Mouse (Mus musculus) hindbrain, embryonic 16.5 days (tissue): ENCODE data around the gene Fras1. TPM values are rescaled to one million over a fixed set of nuclear protein-coding genes. Genes with fewer than 3 reads are reported as not detected.

Experiments used
- ATAC-seq: fragments of 200-750 bp; cut with Nextera tagmentation; 2 replicates; pipeline ENCODE4 v1.8.0; 2017; ENCODE audit warnings: moderate TSS enrichment, moderate library complexity
- H3K27ac ChIP-seq: fragments of 300-500 bp; sonication (generic); 2 replicates; pipeline ENCODE4 v1.5.1; 2014; ENCODE audit warnings: low read depth, mild to moderate bottlenecking, control low read depth, low read length, moderate library complexity
- H3K27me3 ChIP-seq: fragments of 300-500 bp; sonication (generic); replicated peaks from 2 replicates; pipeline ENCODE4 v1.6.1; 2014; ENCODE audit warnings: low read length; ENCODE audit not compliant: control insufficient read depth, insufficient read depth
- H3K36me3 ChIP-seq: fragments of 300-500 bp; sonication (generic); 2 replicates; pipeline ENCODE4 v1.6.1; 2014; ENCODE audit warnings: mild to moderate bottlenecking, low read length, moderate library complexity, mixed read lengths; ENCODE audit not compliant: control insufficient read depth, insufficient read depth
- H3K4me1 ChIP-seq: fragments of 300-500 bp; sonication (generic); 2 replicates; pipeline ENCODE4 v1.6.1; 2014; ENCODE audit warnings: low read depth, low read length; ENCODE audit not compliant: control insufficient read depth, insufficient read depth
- H3K4me2 ChIP-seq: fragments of 300-500 bp; sonication (generic); 2 replicates; pipeline ENCODE4 v1.6.1; 2014; ENCODE audit warnings: mild to moderate bottlenecking, low read length, control low read depth, moderate library complexity
- H3K4me3 ChIP-seq: fragments of 300-500 bp; sonication (generic); 2 replicates; pipeline ENCODE4 v1.5.1; 2014; ENCODE audit warnings: mild to moderate bottlenecking, low read length, control low read depth, moderate library complexity
- H3K9ac ChIP-seq: fragments of 300-500 bp; sonication (generic); 2 replicates; pipeline ENCODE4 v1.6.1; 2014; ENCODE audit warnings: low read depth, mild to moderate bottlenecking, control low read depth, low read length, moderate library complexity
- H3K9me3 ChIP-seq: fragments of 300-500 bp; sonication (generic); 2 replicates; pipeline ENCODE4 v1.6.1; 2014; ENCODE audit warnings: mild to moderate bottlenecking, low read length, moderate library complexity; ENCODE audit not compliant: control insufficient read depth
- WGBS: fragments of 180-500 bp; shearing (Covaris S2); extraction: QIAGEN DNeasy Blood & Tissue Kit; methylation state at CpG from one replicate; pipeline ENCODE4 v1.1.7; 2014; 5-methylcytosine and 5-hydroxymethylcytosine counted together
- polyA plus RNA-seq: library from polyadenylated mRNA; unstranded; fragments of >200 nt; fragmentation: Nextera tagmentation; extraction: Ambion mirVana; gene quantifications from 2 replicates; pipeline ENCODE4 v1.2.1, GENCODE M21; 2015

Fras1 gene
- polyA plus RNA-seq, 1 experiment from 2014 or later: 6.4 TPM

DNA sequence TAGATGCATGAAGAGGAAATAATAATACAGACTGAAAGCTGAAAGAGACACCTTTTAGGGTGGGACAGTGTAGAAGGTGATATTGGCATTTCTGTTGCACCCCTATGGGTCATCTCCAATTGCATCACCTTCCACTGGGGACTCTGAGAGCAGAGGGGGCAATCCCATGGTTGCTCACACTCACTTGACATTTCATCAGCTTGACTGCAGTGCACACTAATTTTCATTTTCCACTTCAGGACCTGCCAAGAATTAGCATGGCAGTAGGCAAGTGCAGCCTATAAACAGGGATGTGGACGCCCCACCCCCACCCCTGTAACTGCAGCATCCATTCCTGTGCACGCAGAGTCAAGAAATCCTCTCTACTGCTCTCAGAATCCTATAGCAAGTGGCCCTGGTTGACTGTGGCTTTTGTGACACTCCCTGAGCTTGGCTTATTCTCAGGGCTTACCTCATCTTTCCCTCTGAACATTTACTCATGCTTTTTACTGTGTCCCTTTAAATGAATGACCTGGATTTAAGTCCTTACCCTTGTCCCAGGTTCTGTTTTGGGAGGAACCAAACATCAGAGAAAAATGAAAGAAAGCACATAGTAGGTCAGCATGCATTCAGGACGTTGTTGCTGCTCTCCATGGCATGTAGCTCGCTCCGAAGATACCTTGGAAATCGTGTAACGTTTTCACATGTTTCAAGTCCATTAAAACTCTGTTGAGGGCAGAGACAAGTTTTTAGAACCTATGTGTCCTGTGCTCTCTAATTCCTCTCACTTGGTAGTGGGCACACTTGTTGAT is 120.9 kb downstream of the Fras1 start:
- Histone ChIP-seq H3K27ac (no peak overlapping the region), H3K4me3 (no peak overlapping the region), H3K9ac (no peak overlapping the region), H3K4me2 (no peak overlapping the region), H3K9me3 (no peaks in the 10 kb centered on the region), H3K27me3 (no peaks in the 10 kb centered on the region), H3K4me1 (no peaks in the 10 kb centered on the region), H3K36me3 (no peaks in the 10 kb centered on the region)
- WGBS: 94% methylated on average over 7 of the region's 7 CpGs
- no peak for ATAC-seq

DNA sequence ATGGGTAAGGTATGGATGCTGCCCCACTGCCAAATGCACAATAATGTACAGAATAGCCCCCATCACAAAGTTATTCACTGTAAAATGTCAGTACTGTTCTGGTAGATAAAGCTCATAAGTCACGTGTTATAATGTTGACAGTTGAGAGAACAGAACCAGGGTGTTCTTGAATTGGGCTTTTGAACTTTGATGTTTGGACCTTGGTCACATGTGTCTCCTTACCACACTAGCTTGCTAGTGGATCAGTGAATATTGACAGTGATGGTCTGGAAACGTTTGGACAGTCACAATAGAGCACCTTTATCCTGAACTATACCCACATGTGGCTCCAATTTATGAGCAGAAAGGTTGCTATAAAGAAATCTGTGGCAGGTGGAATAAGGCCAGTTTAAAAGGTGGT is 124.3 kb downstream of the Fras1 start:
- Histone ChIP-seq H3K4me2 (no peak overlapping the region), H3K4me3 (no peak overlapping the region), H3K4me1 (no peaks in the 10 kb centered on the region), H3K27ac (no peak overlapping the region), H3K36me3 (no peaks in the 10 kb centered on the region), H3K27me3 (no peaks in the 10 kb centered on the region), H3K9me3 (no peaks in the 10 kb centered on the region), H3K9ac (no peak overlapping the region)
- ATAC-seq: no peak
- WGBS: 72% methylated on average over 2 of the region's 2 CpGs

DNA sequence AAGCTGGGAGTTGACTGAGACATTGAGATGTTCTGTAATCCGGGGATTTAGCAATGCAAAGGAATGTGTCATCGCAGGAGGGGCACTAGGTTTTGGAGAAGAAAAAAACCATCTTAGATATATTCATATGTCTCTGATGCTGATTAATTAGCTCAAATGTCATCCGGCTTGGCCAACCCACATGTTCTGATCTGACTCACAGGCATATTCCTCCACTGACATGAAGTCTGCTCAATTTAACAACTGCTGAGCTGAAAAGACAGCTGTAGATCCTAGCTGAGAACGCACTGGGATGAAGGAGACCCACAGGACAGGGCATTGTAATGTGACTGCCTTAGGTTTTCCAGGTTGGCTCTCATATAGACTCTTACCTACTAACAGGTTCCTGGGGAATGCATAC is 128.0 kb downstream of the Fras1 start:
- Histone ChIP-seq H3K9me3 (no peaks in the 10 kb centered on the region), H3K27ac (no peak overlapping the region), H3K4me2 (no peak overlapping the region), H3K4me3 (no peak overlapping the region), H3K27me3 (no peaks in the 10 kb centered on the region), H3K36me3 (no peaks in the 10 kb centered on the region), H3K4me1 (no peaks in the 10 kb centered on the region), H3K9ac (no peak overlapping the region)
- ATAC-seq: no peak
- 79% methylated on average over 4 of the region's 4 CpGs for WGBS

DNA sequence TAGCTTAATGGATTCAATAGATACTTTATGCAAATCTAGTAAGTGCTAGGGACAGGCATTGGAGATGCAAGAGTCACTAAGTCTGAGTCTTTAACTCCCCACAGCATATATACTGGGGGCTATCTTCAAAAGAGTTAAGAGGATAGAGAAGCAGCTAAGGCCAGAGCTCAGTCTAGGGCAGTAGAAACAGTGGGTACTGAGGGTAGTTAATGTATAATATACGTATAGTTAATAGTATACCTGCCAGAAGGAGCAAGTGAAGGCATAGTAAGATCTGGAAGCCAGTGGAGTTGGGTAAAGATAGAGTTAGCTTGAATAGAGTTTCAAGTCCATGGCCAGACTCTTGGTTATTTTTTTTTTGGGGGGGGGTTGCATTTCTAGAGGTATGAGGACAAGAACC is 128.6 kb downstream of the Fras1 start:
- Histone ChIP-seq H3K4me3 (no peak overlapping the region), H3K4me2 (no peak overlapping the region), H3K4me1 (no peaks in the 10 kb centered on the region), H3K9me3 (no peaks in the 10 kb centered on the region), H3K9ac (no peak overlapping the region), H3K27ac (no peak overlapping the region), H3K27me3 (no peaks in the 10 kb centered on the region), H3K36me3 (no peaks in the 10 kb centered on the region)
- ATAC-seq: no peak
- WGBS: 93% methylated on average over 1 of the region's 1 CpGs

DNA sequence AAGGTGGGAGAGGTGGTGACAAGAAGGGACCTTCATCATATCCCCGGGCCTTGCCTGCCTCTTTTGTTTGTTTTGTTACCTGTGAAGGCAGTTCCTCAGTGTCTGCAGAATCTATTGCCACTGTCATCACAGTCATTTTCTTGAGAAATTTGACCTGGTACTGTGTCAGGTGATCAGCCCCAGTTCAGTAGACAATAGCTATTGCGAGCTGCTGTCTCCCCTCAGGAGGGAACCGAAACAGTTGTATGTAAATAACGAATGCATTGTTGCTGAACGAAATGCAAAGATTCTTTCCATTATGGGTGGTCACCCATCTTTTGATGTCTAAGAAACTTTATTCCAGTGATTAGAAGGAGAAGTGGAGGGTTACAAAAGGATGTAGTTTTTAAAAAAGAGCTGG is 137.2 kb downstream of the Fras1 start:
- Histone ChIP-seq H3K9me3 (no peaks in the 10 kb centered on the region), H3K4me1 (no peaks in the 10 kb centered on the region), H3K27me3 (no peaks in the 10 kb centered on the region), H3K4me2 (no peak overlapping the region), H3K4me3 (no peak overlapping the region), H3K36me3 (no peaks in the 10 kb centered on the region), H3K27ac (no peak overlapping the region), H3K9ac (no peak overlapping the region)
- 85% methylated on average over 5 of the region's 5 CpGs for WGBS
- ATAC-seq: no peak

DNA sequence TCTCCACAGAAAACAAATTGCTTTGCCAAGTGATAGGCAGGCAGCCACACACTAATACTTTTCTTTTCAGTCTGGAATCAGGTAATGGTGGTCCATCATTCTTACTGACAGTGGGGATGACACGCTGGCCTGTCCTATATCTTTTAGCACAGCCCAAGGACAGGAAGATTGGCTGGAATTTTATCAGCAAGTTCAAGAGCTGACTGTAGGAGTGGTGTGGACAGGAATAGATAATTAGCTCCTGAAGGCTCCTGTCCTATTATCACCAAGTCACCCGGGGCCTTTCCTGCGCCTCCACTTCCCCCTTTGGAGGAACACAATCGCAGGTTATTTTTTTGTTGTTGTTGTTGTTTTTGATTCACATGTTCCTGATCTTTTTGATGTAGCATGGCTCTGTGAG is 139.6 kb downstream of the Fras1 start:
- Histone ChIP-seq H3K27ac (no peak overlapping the region), H3K36me3 (no peaks in the 10 kb centered on the region)
- WGBS: 84% methylated on average over 4 of the region's 4 CpGs

DNA sequence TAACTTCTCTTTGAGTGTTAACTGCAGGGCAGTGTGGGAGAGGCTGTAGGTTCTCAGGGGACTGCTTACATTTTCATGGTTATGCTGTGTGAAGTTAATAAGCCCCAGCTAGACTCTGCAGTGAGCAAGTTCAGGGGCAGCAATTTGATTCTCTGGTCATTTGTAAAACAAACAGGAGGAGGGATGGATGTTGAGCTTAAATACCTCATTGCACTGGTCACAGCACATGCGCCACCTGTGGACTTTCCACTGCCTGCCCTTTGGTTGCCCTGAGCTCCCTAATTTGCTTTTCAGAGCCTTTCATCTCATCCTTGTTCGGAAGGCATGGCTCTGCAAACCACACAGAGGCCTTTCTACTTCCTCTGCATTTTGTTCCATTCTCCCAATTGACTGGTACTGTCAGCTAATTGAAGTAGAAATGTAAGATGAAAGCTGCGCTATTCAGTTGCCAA is 142.1 kb downstream of the Fras1 start:
- H3K36me3 ChIP-seq: no peaks in the 10 kb centered on the region
- H3K9me3 ChIP-seq: no peaks in the 10 kb centered on the region
- no peaks in the 10 kb centered on the region for H3K27me3 ChIP-seq
- ATAC-seq: peak; percentile 24; the same call in 1 of the 2 replicates
- H3K4me2 ChIP-seq: no peak overlapping the region
- 67% methylated on average over 3 of the region's 3 CpGs for WGBS
- no peak overlapping the region for H3K9ac ChIP-seq
- no peak overlapping the region for H3K27ac ChIP-seq
- no peak overlapping the region for H3K4me3 ChIP-seq
- no peaks in the 10 kb centered on the region for H3K4me1 ChIP-seq

More for the DNA sequence above, 139.6 kb downstream of the Fras1 start:
- H3K27me3 ChIP-seq: no peaks in the 10 kb centered on the region
- H3K9me3 ChIP-seq: no peaks in the 10 kb centered on the region
- no peak for ATAC-seq
- H3K4me1 ChIP-seq: no peaks in the 10 kb centered on the region
- no peak overlapping the region for H3K9ac ChIP-seq
- no peak overlapping the region for H3K4me2 ChIP-seq
- no peak overlapping the region for H3K4me3 ChIP-seq

DNA sequence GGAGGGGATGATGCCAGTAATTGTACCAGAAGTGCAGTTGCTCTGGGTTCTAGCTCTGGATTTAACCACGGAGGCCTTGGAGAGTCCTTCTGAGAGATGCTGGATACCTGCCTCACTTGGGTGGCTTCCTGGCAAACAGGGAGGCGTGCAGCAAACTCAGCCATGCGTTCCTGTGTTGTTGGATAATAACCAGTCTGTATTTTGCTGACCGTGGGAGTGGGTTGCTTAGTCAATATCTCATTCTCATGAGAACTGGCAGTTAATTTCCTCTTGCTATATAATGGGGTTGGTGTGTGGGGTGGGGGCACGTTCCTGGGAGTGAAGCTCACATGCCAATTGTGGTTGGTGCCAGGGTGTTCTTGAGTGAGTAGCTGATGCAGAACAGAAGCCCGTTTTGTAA is 142.6 kb downstream of the Fras1 start:
- H3K36me3 ChIP-seq: no peaks in the 10 kb centered on the region
- no peaks in the 10 kb centered on the region for H3K9me3 ChIP-seq
- no peak overlapping the region for H3K4me2 ChIP-seq
- no peak overlapping the region for H3K9ac ChIP-seq
- ATAC-seq: no peak
- no peak overlapping the region for H3K4me3 ChIP-seq
- no peaks in the 10 kb centered on the region for H3K4me1 ChIP-seq
- H3K27me3 ChIP-seq: no peaks in the 10 kb centered on the region
- no peak overlapping the region for H3K27ac ChIP-seq
- 63% methylated on average over 6 of the region's 6 CpGs for WGBS

DNA sequence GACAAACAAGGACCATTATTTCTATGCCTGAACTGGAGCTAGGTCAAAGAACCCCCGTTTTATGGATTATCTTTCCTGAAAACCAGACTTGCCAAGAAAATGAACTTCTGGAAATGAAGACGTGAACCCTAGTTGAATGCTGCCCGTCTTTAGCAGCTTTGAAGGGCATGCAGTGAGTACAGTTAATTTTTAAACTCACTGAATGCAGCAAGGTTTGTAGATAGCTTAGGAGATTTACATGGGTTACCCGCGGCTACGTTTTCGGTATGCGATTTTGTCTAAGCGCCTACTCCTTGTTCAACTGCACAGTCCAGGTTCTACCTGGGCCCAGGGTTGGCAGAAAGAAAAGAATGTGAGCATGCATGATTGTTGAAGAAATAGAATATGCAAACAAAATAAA is 147.8 kb downstream of the Fras1 start:
- no peak for ATAC-seq
- Histone ChIP-seq H3K4me3 (no peak overlapping the region), H3K36me3 (no peaks in the 10 kb centered on the region), H3K27me3 (no peaks in the 10 kb centered on the region), H3K27ac (no peak overlapping the region), H3K4me2 (no peak overlapping the region), H3K4me1 (no peaks in the 10 kb centered on the region), H3K9me3 (no peaks in the 10 kb centered on the region), H3K9ac (no peak overlapping the region)
- WGBS: 87% methylated on average over 9 of the region's 9 CpGs
